Mouse (Mus musculus) liver, embryonic 16.5 days (tissue): ENCODE results near the gene Chek2. TPM values are rescaled to one million over a fixed set of nuclear protein-coding genes. Genes with fewer than 3 reads are reported as not detected.
"Not testable (repeated sequence)": the region's sequence is repeated elsewhere in the genome, so short reads cannot be mapped to it uniquely, and the experiment has no call there.

Experiments used
- ATAC-seq: fragments of 200-750 bp; cut with Nextera tagmentation; 2 replicates; pipeline ENCODE4 v1.8.0; 2017; ENCODE audit warnings: low read depth, mild to moderate bottlenecking, moderate number of reproducible peaks, moderate library complexity
- H3K27ac ChIP-seq: fragments of 300-500 bp; sonication (generic); 2 replicates; pipeline ENCODE4 v1.5.1; 2014; ENCODE audit warnings: mild to moderate bottlenecking, low read length
- H3K27me3 ChIP-seq: fragments of 300-500 bp; sonication (generic); 2 replicates; pipeline ENCODE4 v1.6.1; 2014; ENCODE audit warnings: low read depth, low read length, mixed read lengths; ENCODE audit not compliant: control insufficient read depth, insufficient read depth
- H3K36me3 ChIP-seq: fragments of 300-500 bp; sonication (generic); 2 replicates; pipeline ENCODE4 v1.6.1; 2014; ENCODE audit warnings: mild to moderate bottlenecking; ENCODE audit not compliant: control insufficient read depth, insufficient read depth
- H3K4me1 ChIP-seq: fragments of 300-500 bp; sonication (generic); 2 replicates; pipeline ENCODE4 v1.6.1; 2014; ENCODE audit warnings: low read depth, low read length, mixed read lengths; ENCODE audit not compliant: control insufficient read depth
- H3K4me2 ChIP-seq: fragments of 300-500 bp; sonication (generic); 2 replicates; pipeline ENCODE4 v1.6.1; 2014; ENCODE audit warnings: low read depth, low read length, mixed read lengths
- H3K4me3 ChIP-seq: fragments of 300-500 bp; sonication (generic); 2 replicates; pipeline ENCODE4 v1.5.1; 2014; ENCODE audit warnings: low read depth, mild to moderate bottlenecking, low read length
- H3K9ac ChIP-seq: fragments of 300-500 bp; sonication (generic); 2 replicates; pipeline ENCODE4 v1.6.1; 2014; ENCODE audit warnings: low read depth, low read length
- H3K9me3 ChIP-seq: fragments of 300-500 bp; sonication (generic); replicated peaks from 2 replicates; pipeline ENCODE4 v1.6.1; 2016; ENCODE audit warnings: low read length; ENCODE audit not compliant: control insufficient read depth
- whole genome bisulfite sequencing: fragments of 180-500 bp; shearing (Covaris S2); extraction: QIAGEN DNeasy Blood & Tissue Kit; methylation state at CpG from one replicate; pipeline ENCODE4 v1.1.7; 2014; ENCODE audit not compliant: insufficient replicate concordance; 5-methylcytosine and 5-hydroxymethylcytosine counted together
- polyA plus RNA-seq: library from polyadenylated mRNA; unstranded; fragments of >200 nt; fragmentation: Nextera tagmentation; extraction: Ambion mirVana; gene quantifications from 2 replicates; pipeline ENCODE4 v1.2.1, GENCODE M21; 2015

Chek2 gene
- polyA plus RNA-seq, 1 experiment from 2014 or later, result 29.3 TPM

- H3K9ac ChIP-seq, result no peak overlapping the region
- H3K4me1 ChIP-seq, result peaks cover 16% of the 10 kb centered on the region
- H3K27me3 ChIP-seq, result no peaks in the 10 kb centered on the region
- no peak overlapping the region for H3K4me2 ChIP-seq
- no peaks in the 10 kb centered on the region for H3K9me3 ChIP-seq
- ATAC-seq, result no peak
- no peak overlapping the region for H3K4me3 ChIP-seq
- peaks cover 15% of the 10 kb centered on the region for H3K36me3 ChIP-seq
- H3K27ac ChIP-seq, result no peak overlapping the region
- WGBS, result 79% methylated on average over 5 of the region's 5 CpGs
Observed at GRCm38 (mm10) chr5:110831036-110831720, 8.6 kb upstream of the Chek2 start.

- H3K4me1 ChIP-seq, result peaks cover 34% of the 10 kb centered on the region
- peak overlapping the region; percentile 99 for H3K27ac ChIP-seq
- H3K27me3 ChIP-seq, result no peaks in the 10 kb centered on the region
- H3K9me3 ChIP-seq, result no peaks in the 10 kb centered on the region
- H3K4me3 ChIP-seq, result peak overlapping the region; percentile 88
- peaks cover 8% of the 10 kb centered on the region for H3K36me3 ChIP-seq
- peak; percentile 74 for ATAC-seq
- H3K4me2 ChIP-seq, result peak overlapping the region; percentile 75
- WGBS, result 2% methylated on average over 3 of the region's 3 CpGs
- peak overlapping the region; percentile 57 for H3K9ac ChIP-seq
Observed at GRCm38 (mm10) chr5:110835959-110836358, 3.8 kb upstream of the Chek2 start.

GRCm38 (mm10) chr5:110838016-110838415 is 1.8 kb upstream of the Chek2 start:
- peak overlapping the region; percentile 96 for H3K9ac ChIP-seq
- not testable (repeated sequence) for H3K27me3 ChIP-seq, ATAC-seq, H3K9me3 ChIP-seq
- peaks cover 45% of the 10 kb centered on the region for H3K4me1 ChIP-seq
- H3K27ac ChIP-seq, result peak overlapping the region; percentile 99
- WGBS, result 25% methylated on average over 5 of the region's 5 CpGs
- peak overlapping the region; percentile 88 for H3K4me3 ChIP-seq
- peaks cover 16% of the 10 kb centered on the region for H3K36me3 ChIP-seq
- H3K4me2 ChIP-seq, result peak overlapping the region; percentile 75

GRCm38 (mm10) chr5:110839038-110839677 is 621 bp upstream of the Chek2 start:
- WGBS, result 1% methylated on average over 28 of the region's 28 CpGs
- ATAC-seq, result peak; percentile 8
- H3K9me3 ChIP-seq, result no peaks in the 10 kb centered on the region
- H3K36me3 ChIP-seq, result peaks cover 14% of the 10 kb centered on the region
- peak overlapping the region; percentile 96 for H3K9ac ChIP-seq
- peak overlapping the region; percentile 75 for H3K4me2 ChIP-seq
- H3K4me1 ChIP-seq, result peaks cover 42% of the 10 kb centered on the region
- peak overlapping the region; percentile 99 for H3K27ac ChIP-seq
- H3K27me3 ChIP-seq, result no peaks in the 10 kb centered on the region
- H3K4me3 ChIP-seq, result peak overlapping the region; percentile 88

GRCm38 (mm10) chr5:110840465-110840864 is 686 bp downstream of the Chek2 start:
- no peak for ATAC-seq
- Histone ChIP-seq H3K4me1 (peaks cover 31% of the 10 kb centered on the region), H3K27ac (peak overlapping the region; percentile 84), H3K27me3 (no peaks in the 10 kb centered on the region), H3K9ac (peak overlapping the region; percentile 72), H3K4me3 (peak overlapping the region; percentile 88), H3K4me2 (peak overlapping the region; percentile 89), H3K36me3 (peaks cover 24% of the 10 kb centered on the region), H3K9me3 (no peaks in the 10 kb centered on the region)
- WGBS, result 5% methylated on average over 4 of the region's 4 CpGs

GRCm38 (mm10) chr5:110841046-110841862 is 1.5 kb downstream of the Chek2 start:
- peak overlapping the region; percentile 88 for H3K4me3 ChIP-seq
- no peaks in the 10 kb centered on the region for H3K9me3 ChIP-seq
- WGBS, result 59% methylated on average over 14 of the region's 14 CpGs
- peak overlapping the region; percentile 89 for H3K4me2 ChIP-seq
- no peak for ATAC-seq
- peaks cover 29% of the 10 kb centered on the region for H3K4me1 ChIP-seq
- peak overlapping the region; percentile 84; the same call in 1 of the 2 replicates for H3K27ac ChIP-seq
- H3K9ac ChIP-seq, result 0 out of 2 replicates have a peak overlapping the region, but pooled peaks have one; percentile 22
- peaks cover 31% of the 10 kb centered on the region for H3K36me3 ChIP-seq
- H3K27me3 ChIP-seq, result no peaks in the 10 kb centered on the region

- no peak overlapping the region for H3K27ac ChIP-seq
- no peaks in the 10 kb centered on the region for H3K4me1 ChIP-seq
- H3K27me3 ChIP-seq, result no peaks in the 10 kb centered on the region
- no peak overlapping the region for H3K4me3 ChIP-seq
- peaks cover 51% of the 10 kb centered on the region for H3K36me3 ChIP-seq
- H3K4me2 ChIP-seq, result no peak overlapping the region
- WGBS, result 53% methylated on average over 1 of the region's 1 CpGs
- no peak for ATAC-seq
- no peak overlapping the region for H3K9ac ChIP-seq
- H3K9me3 ChIP-seq, result no peaks in the 10 kb centered on the region
Observed at GRCm38 (mm10) chr5:110852990-110853389, 13.2 kb downstream of the Chek2 start.

- no peak overlapping the region for H3K4me3 ChIP-seq
- H3K4me2 ChIP-seq, result no peak overlapping the region
- H3K27ac ChIP-seq, result no peak overlapping the region
- no peak for ATAC-seq
- H3K27me3 ChIP-seq, result no peaks in the 10 kb centered on the region
- H3K36me3 ChIP-seq, result peaks cover 51% of the 10 kb centered on the region
- WGBS, result 82% methylated on average over 5 of the region's 5 CpGs
- H3K4me1 ChIP-seq, result no peaks in the 10 kb centered on the region
- no peaks in the 10 kb centered on the region for H3K9me3 ChIP-seq
- H3K9ac ChIP-seq, result no peak overlapping the region
Observed at GRCm38 (mm10) chr5:110857091-110857490, 17.3 kb downstream of the Chek2 start.
